Mouse (Mus musculus): ENCODE results near the gene H3f3a. TPM values are rescaled to one million over a fixed set of nuclear protein-coding genes. Genes with fewer than 3 reads are reported as not detected.

The H3f3a gene
- polyA plus RNA-seq, 1 experiment: 359 TPM

GRCm38 (mm10) chr1:180756711-180757110 is 57.0 kb downstream of the H3f3a start:
- Histone ChIP-seq H3K4me1 (ENCODE audit: control insufficient read depth, insufficient read depth, low read length) (no peaks in the 10 kb centered on the region), H3K27ac (ENCODE audit: insufficient read depth, low read length) (no peak overlapping the region), H3K4me3 (ENCODE audit: insufficient read depth, low read length) (no peak overlapping the region)
- no peak for TF ChIP-seq POLR2A (IDR thresholded peaks at IDR 0.05; ENCODE audit: extremely low read depth, insufficient read depth, low read length)
- TF ChIP-seq CTCF (IDR thresholded peaks at IDR 0.05; ENCODE audit: extremely low read depth, insufficient read depth, low read length): no peak

DNA sequence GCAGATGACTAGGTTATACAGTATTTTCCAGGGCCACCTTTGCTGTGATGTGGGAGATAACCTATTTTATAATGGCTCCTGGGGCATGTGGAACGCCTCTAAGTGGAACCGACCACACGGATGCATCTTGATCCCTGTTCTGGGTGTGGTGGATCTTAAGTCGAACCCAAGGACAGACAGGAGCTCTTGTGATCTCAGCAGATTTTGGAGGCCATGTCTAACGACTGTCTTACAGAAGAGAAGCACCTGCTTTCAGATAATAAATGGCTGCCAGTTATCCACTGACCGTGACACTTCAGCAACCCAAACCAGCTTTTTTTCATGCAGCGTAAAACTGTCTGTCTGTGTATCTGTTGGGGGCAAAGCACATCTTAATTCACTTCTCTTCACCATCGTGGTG is 59.4 kb downstream of the H3f3a start:
- Histone ChIP-seq H3K4me1 (ENCODE audit: control insufficient read depth, insufficient read depth, low read length) (no peaks in the 10 kb centered on the region), H3K4me3 (ENCODE audit: insufficient read depth, low read length) (no peak overlapping the region), H3K27ac (ENCODE audit: insufficient read depth, low read length) (no peak overlapping the region)
- TF ChIP-seq CTCF (IDR thresholded peaks at IDR 0.05; ENCODE audit: extremely low read depth, insufficient read depth, low read length) (no peak), POLR2A (IDR thresholded peaks at IDR 0.05; ENCODE audit: extremely low read depth, insufficient read depth, low read length) (no peak)

DNA sequence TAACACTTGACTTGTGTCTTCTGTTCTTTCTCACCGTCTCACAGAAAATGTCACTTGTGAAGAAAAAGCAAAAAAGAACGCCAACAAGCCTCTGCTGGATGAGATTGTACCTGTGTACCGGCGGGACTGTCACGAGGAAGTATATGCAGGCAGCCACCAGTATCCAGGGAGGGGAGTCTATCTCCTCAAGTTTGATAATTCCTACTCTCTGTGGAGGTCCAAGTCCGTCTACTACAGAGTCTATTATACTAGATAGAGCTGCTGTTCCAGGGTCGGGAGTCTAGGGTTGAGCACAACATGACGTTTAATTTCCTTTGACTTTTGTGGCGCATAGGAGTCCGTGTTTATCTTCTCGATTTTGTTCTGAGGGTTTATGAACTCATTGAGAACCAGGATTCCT is 61.6 kb downstream of the H3f3a start:
- Histone ChIP-seq H3K4me3 (ENCODE audit: insufficient read depth, low read length) (no peak overlapping the region), H3K27ac (ENCODE audit: insufficient read depth, low read length) (no peak overlapping the region), H3K4me1 (ENCODE audit: control insufficient read depth, insufficient read depth, low read length) (no peaks in the 10 kb centered on the region)
- TF ChIP-seq CTCF (IDR thresholded peaks at IDR 0.05; ENCODE audit: extremely low read depth, insufficient read depth, low read length) (no peak), POLR2A (IDR thresholded peaks at IDR 0.05; ENCODE audit: extremely low read depth, insufficient read depth, low read length) (no peak)

Other genes starting within 250 kb of the H3f3a start
- gene Parp1, start 245.0 kb downstream of the H3f3a start, polyA plus RNA-seq (2012; rRNA removed): 55.9 and 62.9 TPM in 2 replicates
- 2.6 and 2.8 TPM in 2 replicates for gene Lin9, start 172.8 kb downstream of the H3f3a start, polyA plus RNA-seq (2012; rRNA removed)
- not detected in 2 replicates for gene Mixl1, start 116.9 kb downstream of the H3f3a start, polyA plus RNA-seq (2012; rRNA removed)
- 22.0 and 22.5 TPM in 2 replicates for gene Acbd3, start 87.9 kb downstream of the H3f3a start, polyA plus RNA-seq (2012; rRNA removed)
- 16.1 and 16.2 TPM in 2 replicates for gene Sde2, start 37.2 kb upstream of the H3f3a start, polyA plus RNA-seq (2012; rRNA removed)
- gene Lefty2, start 79.2 kb upstream of the H3f3a start, polyA plus RNA-seq (2012; rRNA removed): 1.2 and 1.9 TPM in 2 replicates
- gene Pycr2, start 90.3 kb upstream of the H3f3a start, polyA plus RNA-seq (2012; rRNA removed): 36.6 and 38.0 TPM in 2 replicates
- 1.5 and 8.1 TPM in 2 replicates for gene Lefty1, start 121.1 kb upstream of the H3f3a start, polyA plus RNA-seq (2012; rRNA removed)
- 48.2 and 64.1 TPM in 2 replicates for gene Tmem63a, start 128.4 kb upstream of the H3f3a start, polyA plus RNA-seq (2012; rRNA removed)
- 30.5 and 37.7 TPM in 2 replicates for gene Ephx1, start 207.0 kb upstream of the H3f3a start, polyA plus RNA-seq (2012; rRNA removed)
- gene 9130409I23Rik, start 237.3 kb upstream of the H3f3a start, polyA plus RNA-seq (2012; rRNA removed): not detected in 2 replicates